Mouse (Mus musculus): Measurements from ENCODE around the gene Dennd5b. TPM values are rescaled to one million over a fixed set of nuclear protein-coding genes. Genes with fewer than 3 reads are reported as not detected.
A peak's percentile ranks its signal among the peaks of the same experiment; 100 is the strongest.

Dennd5b gene
- 7.4 and 7.9 TPM in 2 replicates for polyA plus RNA-seq (2015; fragmentation: Nextera tagmentation; extraction: Ambion mirVana)

GRCm38 (mm10) chr6:149101076-149101942 lies at the start of gene Dennd5b:
Gene Dennd5b, minus strand, starts transcription at chr6:149101680.
- peak within 1 kb of the TSS; percentile 75 for H3K4me3 ChIP-seq (ENCODE audit: low read depth, low read length)
- H3K36me3 ChIP-seq (replicated peaks; ENCODE audit: insufficient read depth, low read length) = no peaks in the 10 kb centered on the region
- DNase-seq (peak; percentile 80), ATAC-seq (peak; percentile 79)
- no peaks in the 10 kb centered on the region for H3K9me3 ChIP-seq (ENCODE audit: low read length)
- TF ChIP-seq CTCF (IDR thresholded peaks at IDR 0.05; ENCODE audit: low read depth) (no peak), EP300 (IDR thresholded peaks at IDR 0.05; ENCODE audit: low read depth) (no peak)
- no peaks in the 10 kb centered on the region for H3K4me1 ChIP-seq (ENCODE audit: insufficient read depth)
- H3K4me2 ChIP-seq (ENCODE audit: low read depth, low read length) = peak within 1 kb of the TSS; percentile 75
- peak within 1 kb of the TSS; percentile 88 for H3K9ac ChIP-seq (replicated peaks)
- under 1% methylated on average over 75 of the region's 124 CpGs for WGBS (ENCODE audit: insufficient replicate concordance)
- peak within 1 kb of the TSS; percentile 99 for H3K27ac ChIP-seq (ENCODE audit: low read depth)
- peaks cover 19% of the 10 kb centered on the region for H3K27me3 ChIP-seq (ENCODE audit: insufficient read depth, low read length)

- H3K36me3 ChIP-seq (replicated peaks; ENCODE audit: insufficient read depth, low read length) = peaks cover 6% of the 10 kb centered on the region; the same call in 1 of the 2 replicates
- WGBS (ENCODE audit: insufficient replicate concordance) = 72% methylated on average over 7 of the region's 7 CpGs
- H3K4me2 ChIP-seq (ENCODE audit: low read depth, low read length) = no peak overlapping the region
- TF ChIP-seq CTCF (IDR thresholded peaks at IDR 0.05; ENCODE audit: low read depth) (no peak), EP300 (IDR thresholded peaks at IDR 0.05; ENCODE audit: low read depth) (no peak)
- ATAC-seq (no peak), DNase-seq (no peak)
- H3K27me3 ChIP-seq (ENCODE audit: insufficient read depth, low read length) = no peaks in the 10 kb centered on the region
- H3K4me3 ChIP-seq (ENCODE audit: low read depth, low read length) = no peak overlapping the region
- no peak overlapping the region for H3K9ac ChIP-seq (replicated peaks)
- no peak overlapping the region for H3K27ac ChIP-seq (ENCODE audit: low read depth)
- no peaks in the 10 kb centered on the region for H3K9me3 ChIP-seq (ENCODE audit: low read length)
- no peaks in the 10 kb centered on the region; the same call in 1 of the 2 replicates for H3K4me1 ChIP-seq (ENCODE audit: insufficient read depth)
Measured at GRCm38 (mm10) chr6:149148436-149149229, 47.2 kb upstream of the Dennd5b start.

DNA sequence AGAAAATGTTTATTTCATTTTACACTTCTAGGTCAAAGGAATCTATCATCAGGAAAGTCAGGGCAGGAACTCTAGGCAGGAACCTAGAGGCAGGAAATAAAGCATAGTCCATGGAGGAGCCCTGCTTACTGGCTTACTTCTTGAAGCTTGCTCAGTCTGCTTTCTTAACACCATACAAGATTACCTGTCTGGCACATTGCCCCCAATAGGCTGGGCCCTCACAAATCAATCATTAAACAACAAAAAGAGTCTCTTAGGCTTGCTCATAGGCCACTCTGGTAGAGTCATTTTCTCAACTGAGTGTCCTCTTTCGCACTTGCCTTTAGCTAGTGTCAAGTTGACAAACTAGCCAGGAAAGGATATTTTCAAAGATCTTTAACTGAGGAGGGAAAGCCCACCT lies 43.7 kb upstream of the Dennd5b start:
- Histone ChIP-seq H3K36me3 (replicated peaks; ENCODE audit: insufficient read depth, low read length) (peaks cover 4% of the 10 kb centered on the region; the same call in 1 of the 2 replicates), H3K4me3 (ENCODE audit: low read depth, low read length) (no peak overlapping the region), H3K4me2 (ENCODE audit: low read depth, low read length) (no peak overlapping the region), H3K27me3 (ENCODE audit: insufficient read depth, low read length) (no peaks in the 10 kb centered on the region), H3K9ac (replicated peaks) (no peak overlapping the region), H3K9me3 (ENCODE audit: low read length) (no peaks in the 10 kb centered on the region), H3K27ac (ENCODE audit: low read depth) (no peak overlapping the region), H3K4me1 (ENCODE audit: insufficient read depth) (peaks cover 6% of the 10 kb centered on the region; the same call in 1 of the 2 replicates)
- 84% methylated on average over 1 of the region's 1 CpGs for WGBS (ENCODE audit: insufficient replicate concordance)
- ATAC-seq (no peak), DNase-seq (no peak)
- TF ChIP-seq EP300 (IDR thresholded peaks at IDR 0.05; ENCODE audit: low read depth) = no peak
- no peak for TF ChIP-seq CTCF (IDR thresholded peaks at IDR 0.05; ENCODE audit: low read depth)

GRCm38 (mm10) chr6:149141393-149142173 lies 40.1 kb upstream of the Dennd5b start:
- Histone ChIP-seq H3K4me1 (ENCODE audit: insufficient read depth) (peaks cover 6% of the 10 kb centered on the region; the same call in 1 of the 2 replicates), H3K4me3 (ENCODE audit: low read depth, low read length) (peak overlapping the region; percentile 55), H3K9ac (replicated peaks) (peak overlapping the region; percentile 72), H3K27ac (ENCODE audit: low read depth) (peak overlapping the region; percentile 85), H3K27me3 (ENCODE audit: insufficient read depth, low read length) (no peaks in the 10 kb centered on the region), H3K4me2 (ENCODE audit: low read depth, low read length) (peak overlapping the region; percentile 66), H3K9me3 (ENCODE audit: low read length) (no peaks in the 10 kb centered on the region; the same call in 1 of the 2 replicates), H3K36me3 (replicated peaks; ENCODE audit: insufficient read depth, low read length) (peaks cover 4% of the 10 kb centered on the region; the same call in 1 of the 2 replicates)
- 2% methylated on average over 36 of the region's 36 CpGs for WGBS (ENCODE audit: insufficient replicate concordance)
- TF ChIP-seq EP300 (IDR thresholded peaks at IDR 0.05; ENCODE audit: low read depth) (0 out of 2 replicates have a peak, but pooled peaks have one; percentile 10), CTCF (IDR thresholded peaks at IDR 0.05; ENCODE audit: low read depth) (no peak)
- DNase-seq = peak; percentile 92
- peak; percentile 100 for ATAC-seq

DNA sequence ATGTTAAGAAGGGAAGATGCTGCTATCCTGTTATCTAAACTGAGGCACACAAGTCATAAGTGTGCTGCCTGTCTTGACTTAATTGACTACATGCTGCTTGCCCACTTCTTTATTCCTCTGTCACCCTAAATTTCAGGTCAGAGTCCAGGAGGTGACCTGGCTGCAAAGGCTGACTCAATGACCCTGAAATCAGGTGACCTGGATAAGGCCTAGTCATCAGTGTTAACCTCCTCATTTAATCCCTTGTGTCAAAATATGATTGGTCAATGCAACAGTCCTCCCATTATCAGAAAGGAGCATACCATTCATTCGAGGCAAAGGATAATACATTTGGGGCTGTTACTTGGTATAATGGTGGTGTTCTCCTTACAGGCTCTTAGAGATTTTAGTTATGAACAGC lies 38.0 kb upstream of the Dennd5b start, which contains the start of gene Etfbkmt:
Gene Etfbkmt, plus strand, starts transcription at position 379 of the 400 bp plus-strand sequence.
- DNase-seq = no peak
- TF ChIP-seq CTCF (IDR thresholded peaks at IDR 0.05; ENCODE audit: low read depth) (no peak), EP300 (IDR thresholded peaks at IDR 0.05; ENCODE audit: low read depth) (no peak)
- Histone ChIP-seq H3K4me1 (ENCODE audit: insufficient read depth) (peaks cover 6% of the 10 kb centered on the region; the same call in 1 of the 2 replicates), H3K9ac (replicated peaks) (no peak within 1 kb of the TSS), H3K4me2 (ENCODE audit: low read depth, low read length) (no peak within 1 kb of the TSS), H3K36me3 (replicated peaks; ENCODE audit: insufficient read depth, low read length) (peaks cover under 1% of the 10 kb centered on the region; the same call in 1 of the 2 replicates), H3K9me3 (ENCODE audit: low read length) (no peaks in the 10 kb centered on the region; the same call in 1 of the 2 replicates), H3K27ac (ENCODE audit: low read depth) (no peak within 1 kb of the TSS), H3K4me3 (ENCODE audit: low read depth, low read length) (no peak within 1 kb of the TSS), H3K27me3 (ENCODE audit: insufficient read depth, low read length) (no peaks in the 10 kb centered on the region)
- WGBS (ENCODE audit: insufficient replicate concordance) = 63% methylated on average over 1 of the region's 1 CpGs
- no peak for ATAC-seq

Data from liver, postnatal 0 days (tissue).